Mouse (Mus musculus) embryonic fibroblast, embryonic 13.5 days (primary cell): Measurements from ENCODE around the gene Cacna1a.

Experiments
- CTCF ChIP-seq: IDR thresholded peaks from 2 replicates; pipeline ENCODE4 v1.5.1; 2011; ENCODE audit warnings: mild to moderate bottlenecking, control low read depth, low read length, moderate library complexity, borderline replicate concordance; ENCODE audit not compliant: insufficient read depth
- POLR2A ChIP-seq: IDR thresholded peaks from 2 replicates; pipeline ENCODE4 v1.6.1; 2011; ENCODE audit warnings: low read depth, mild to moderate bottlenecking, control low read depth, low read length, moderate library complexity

GRCm38 (mm10) chr8:84518720-84519119 is 130.5 kb downstream of the Cacna1a start:
- TF ChIP-seq POLR2A (no peak), CTCF (no peak)
